Mouse (Mus musculus) hindbrain, embryonic 10.5 days (tissue): ENCODE measurements around the gene Ccl7. TPM values are rescaled to one million over a fixed set of nuclear protein-coding genes. Genes with fewer than 3 reads are reported as not detected.
A peak's percentile ranks its signal among the peaks of the same experiment; 100 is the strongest.

Experiments
- DNase-seq: peaks from one replicate; pipeline ENCODE4 v3.0.0-alpha.2; 2017; ENCODE audit warnings: low spot score
- H3K27ac ChIP-seq: fragments of 300-500 bp; sonication (generic); 2 replicates; pipeline ENCODE4 v1.5.1; 2016; ENCODE audit warnings: mild to moderate bottlenecking, moderate library complexity
- H3K27me3 ChIP-seq: fragments of 300-500 bp; sonication (generic); 2 replicates; pipeline ENCODE4 v1.6.1; 2016; ENCODE audit warnings: mild to moderate bottlenecking; ENCODE audit not compliant: poor library complexity, insufficient read depth, severe bottlenecking
- H3K36me3 ChIP-seq: fragments of 300-500 bp; sonication (generic); 2 replicates; pipeline ENCODE4 v1.6.1; 2016; ENCODE audit warnings: mild to moderate bottlenecking, moderate library complexity
- H3K4me1 ChIP-seq: fragments of 300-500 bp; sonication (generic); replicated peaks from 2 replicates; pipeline ENCODE4 v1.6.1; 2016; ENCODE audit warnings: mild to moderate bottlenecking
- H3K4me3 ChIP-seq: fragments of 300-500 bp; sonication (generic); 2 replicates; pipeline ENCODE4 v1.5.1; 2016; ENCODE audit warnings: mild to moderate bottlenecking, moderate library complexity
- H3K9me3 ChIP-seq: fragments of 300-500 bp; sonication (generic); 2 replicates; pipeline ENCODE4 v1.6.1; 2016; ENCODE audit warnings: mild to moderate bottlenecking, moderate library complexity
- WGBS: fragments of 180-500 bp; shearing (Covaris S2); methylation state at CpG from one replicate; pipeline ENCODE4 v1.1.7; 2016; 5-methylcytosine and 5-hydroxymethylcytosine counted together
- polyA plus RNA-seq: library from polyadenylated mRNA; unstranded; fragments of >200 nt; fragmentation: Nextera tagmentation; extraction: Ambion mirVana; gene quantifications from 2 replicates; pipeline ENCODE4 v1.2.1, GENCODE M21; 2016

Ccl7 gene
- polyA plus RNA-seq, 1 experiment from 2014 or later: not detected

DNA sequence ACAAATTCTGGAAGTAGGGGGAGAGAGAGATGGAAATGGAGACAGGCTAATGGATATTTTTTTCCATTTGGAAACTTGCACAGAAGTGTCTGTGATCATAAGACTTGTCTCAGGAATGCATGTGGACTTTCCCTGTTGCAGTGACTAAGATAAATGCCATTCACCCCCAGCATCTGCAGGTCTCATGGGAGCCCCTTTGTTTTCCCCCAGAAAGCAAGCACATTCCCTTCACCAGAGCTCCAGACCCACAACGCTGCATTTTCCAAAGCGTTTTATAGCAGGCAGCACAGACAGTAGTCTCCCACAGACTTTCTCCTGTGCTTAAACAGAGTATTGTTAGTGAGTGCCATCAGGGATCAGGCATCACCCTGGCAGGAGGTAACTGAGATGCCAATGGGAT, 26.1 kb upstream of the Ccl7 start:
- WGBS: 38% methylated on average over 2 of the region's 2 CpGs
- H3K9me3 ChIP-seq: no peaks in the 10 kb centered on the region
- no peaks in the 10 kb centered on the region for H3K36me3 ChIP-seq
- H3K4me3 ChIP-seq: no peak overlapping the region
- DNase-seq: no peak
- H3K4me1 ChIP-seq: no peaks in the 10 kb centered on the region
- H3K27me3 ChIP-seq: no peaks in the 10 kb centered on the region
- no peak overlapping the region for H3K27ac ChIP-seq

- no peak for DNase-seq
- no peak overlapping the region for H3K27ac ChIP-seq
- no peaks in the 10 kb centered on the region for H3K9me3 ChIP-seq
- H3K36me3 ChIP-seq: no peaks in the 10 kb centered on the region
- no peaks in the 10 kb centered on the region for H3K4me1 ChIP-seq
- H3K27me3 ChIP-seq: no peaks in the 10 kb centered on the region
- no peak overlapping the region for H3K4me3 ChIP-seq
Measured at GRCm38 (mm10) chr11:82019793-82020192, 25.7 kb upstream of the Ccl7 start.

GRCm38 (mm10) chr11:82021406-82021805, 24.1 kb upstream of the Ccl7 start:
- Histone ChIP-seq H3K9me3 (no peaks in the 10 kb centered on the region), H3K36me3 (no peaks in the 10 kb centered on the region), H3K27ac (no peak overlapping the region), H3K27me3 (no peaks in the 10 kb centered on the region), H3K4me1 (no peaks in the 10 kb centered on the region), H3K4me3 (no peak overlapping the region)
- DNase-seq: no peak
- WGBS: 80% methylated on average over 3 of the region's 3 CpGs

DNA sequence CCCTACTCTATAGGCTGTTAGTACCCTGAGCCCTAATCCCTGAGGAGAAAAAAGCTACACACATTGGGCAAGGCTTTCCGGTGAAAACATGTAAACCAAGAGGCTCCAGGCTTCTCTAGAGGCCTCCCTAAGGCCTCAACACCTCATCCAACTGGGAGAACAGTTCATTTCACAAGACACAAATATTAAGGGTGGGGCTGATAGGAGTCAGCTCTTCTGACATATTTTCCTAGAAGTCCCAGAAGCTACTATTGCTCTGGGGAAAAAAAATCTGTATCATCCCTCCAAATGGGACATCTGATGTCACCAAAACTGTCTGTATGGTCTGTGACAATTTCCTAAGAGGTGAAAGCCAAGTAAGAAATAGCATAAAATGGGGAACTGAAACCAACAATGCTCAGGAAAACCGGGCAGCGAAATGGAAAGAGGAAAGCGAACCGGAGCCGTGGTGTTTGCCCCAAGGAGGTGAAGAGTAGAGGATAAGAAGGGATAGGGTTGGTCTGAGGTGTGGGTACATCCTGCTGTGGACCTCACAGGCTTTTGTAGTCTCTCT, 22.9 kb upstream of the Ccl7 start:
- WGBS: 87% methylated on average over 6 of the region's 6 CpGs
- Histone ChIP-seq H3K4me1 (no peaks in the 10 kb centered on the region), H3K27ac (no peak overlapping the region), H3K36me3 (no peaks in the 10 kb centered on the region), H3K27me3 (no peaks in the 10 kb centered on the region), H3K4me3 (no peak overlapping the region), H3K9me3 (no peaks in the 10 kb centered on the region)
- no peak for DNase-seq

DNA sequence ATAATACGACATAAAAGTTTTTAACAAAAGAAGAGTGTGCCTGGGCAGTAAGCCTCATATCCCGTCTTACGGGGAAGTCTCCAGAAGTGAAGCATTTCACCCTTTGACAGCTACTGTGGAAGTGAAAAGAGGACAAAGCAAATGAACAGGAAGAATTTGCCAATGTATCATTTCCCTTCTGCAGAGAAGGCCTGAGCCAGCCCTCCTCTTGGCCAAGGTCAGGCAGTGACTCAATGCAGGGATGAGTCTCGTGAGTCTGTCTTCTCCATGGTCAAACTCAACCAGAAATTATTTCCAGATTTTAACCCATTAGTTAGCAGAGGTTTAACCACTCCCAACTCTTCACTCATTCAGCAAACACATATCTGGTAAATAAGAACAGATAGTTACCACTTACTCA, 21.7 kb upstream of the Ccl7 start:
- Histone ChIP-seq H3K9me3 (no peaks in the 10 kb centered on the region), H3K27me3 (no peaks in the 10 kb centered on the region), H3K4me3 (no peak overlapping the region), H3K4me1 (no peaks in the 10 kb centered on the region), H3K36me3 (no peaks in the 10 kb centered on the region), H3K27ac (no peak overlapping the region)
- DNase-seq: no peak
- WGBS: 85% methylated on average over 4 of the region's 4 CpGs

DNA sequence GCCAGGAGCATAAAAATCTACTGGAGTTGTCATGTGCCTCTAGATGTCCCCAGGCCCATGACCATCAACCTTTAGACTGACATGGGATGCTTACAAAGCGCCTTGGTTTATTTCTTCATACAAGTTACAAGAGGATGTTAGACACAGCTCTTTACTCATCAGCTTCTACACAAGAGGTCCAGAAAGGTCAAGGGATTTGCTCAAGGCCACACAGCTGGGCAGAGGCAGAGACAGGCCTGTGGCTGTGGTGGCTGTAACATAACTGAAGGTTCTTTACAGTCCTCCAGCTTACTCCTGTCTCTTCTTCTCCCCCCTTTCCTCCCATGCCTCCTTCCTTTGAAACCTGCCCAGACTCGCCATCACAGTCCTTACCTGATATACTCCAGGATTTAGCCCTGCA, 15.3 kb upstream of the Ccl7 start:
- peaks cover 6% of the 10 kb centered on the region; the same call in 1 of the 2 replicates for H3K4me1 ChIP-seq
- H3K27me3 ChIP-seq: no peaks in the 10 kb centered on the region
- no peak for DNase-seq
- H3K27ac ChIP-seq: no peak overlapping the region
- no peaks in the 10 kb centered on the region for H3K36me3 ChIP-seq
- no peaks in the 10 kb centered on the region for H3K9me3 ChIP-seq
- H3K4me3 ChIP-seq: no peak overlapping the region
- WGBS: 90% methylated on average over 2 of the region's 2 CpGs

DNA sequence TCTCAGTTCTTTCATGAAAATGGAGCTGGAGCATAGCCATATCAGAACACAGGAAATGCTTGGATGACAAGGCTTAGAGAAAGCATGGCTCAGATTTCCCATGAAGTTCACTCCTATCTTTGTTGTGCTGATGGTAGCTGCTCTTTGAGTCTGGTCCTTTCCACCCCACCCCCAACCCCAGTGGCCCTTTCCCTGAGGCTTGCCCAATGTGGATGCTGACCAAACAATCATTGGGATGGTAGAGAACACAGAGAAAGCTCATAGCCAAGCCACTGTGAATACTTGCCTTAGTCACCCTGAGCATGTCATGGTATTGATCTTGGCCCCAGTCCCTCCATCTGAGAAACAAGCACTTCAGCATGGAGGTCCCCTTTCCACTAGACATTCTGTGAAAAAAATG, 13.4 kb upstream of the Ccl7 start:
- Histone ChIP-seq H3K4me1 (peaks cover 6% of the 10 kb centered on the region; the same call in 1 of the 2 replicates), H3K27me3 (no peaks in the 10 kb centered on the region), H3K4me3 (no peak overlapping the region), H3K27ac (no peak overlapping the region), H3K9me3 (no peaks in the 10 kb centered on the region), H3K36me3 (no peaks in the 10 kb centered on the region)
- DNase-seq: no peak

DNA sequence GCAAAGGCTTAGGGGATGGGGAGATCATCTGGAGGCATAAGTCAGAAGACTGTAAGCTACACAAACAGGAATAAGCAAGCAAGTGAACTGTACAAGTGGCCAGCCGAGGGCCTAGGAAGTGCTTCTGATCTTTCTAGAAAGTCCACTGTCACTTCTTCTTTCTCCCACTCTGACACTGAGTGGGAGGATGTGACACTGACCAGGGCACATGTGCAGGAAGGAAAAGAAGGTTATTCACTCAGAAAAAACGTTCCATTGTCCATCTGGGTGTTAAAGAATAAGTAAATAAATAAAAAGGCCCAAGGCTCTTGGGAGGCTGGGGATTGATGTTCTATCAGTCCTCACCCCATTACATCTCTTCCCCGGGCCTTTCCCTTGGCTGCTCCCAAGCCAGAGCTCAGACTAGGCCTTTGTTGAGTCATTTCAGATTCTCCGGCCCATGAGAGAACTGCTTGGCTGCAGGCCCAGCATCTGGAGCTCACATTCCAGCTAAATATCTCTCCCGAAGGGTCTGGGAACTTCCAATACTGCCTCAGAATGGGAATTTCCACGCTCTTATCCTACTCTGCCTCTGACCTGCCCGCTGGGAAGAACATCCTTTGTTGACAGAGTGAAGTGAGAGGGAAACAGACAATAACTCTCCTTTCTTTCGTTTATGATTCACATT, 12.7 kb upstream of the Ccl7 start:
- peak; percentile 5 for DNase-seq
- Histone ChIP-seq H3K4me1 (peaks cover 6% of the 10 kb centered on the region; the same call in 1 of the 2 replicates), H3K36me3 (no peaks in the 10 kb centered on the region), H3K4me3 (no peak overlapping the region), H3K9me3 (no peaks in the 10 kb centered on the region), H3K27me3 (no peaks in the 10 kb centered on the region), H3K27ac (peak overlapping the region; percentile 50; the same call in 1 of the 2 replicates)
- WGBS: 50% methylated on average over 8 of the region's 8 CpGs

GRCm38 (mm10) chr11:82034446-82034845, 11.1 kb upstream of the Ccl7 start:
- H3K36me3 ChIP-seq: no peaks in the 10 kb centered on the region
- no peaks in the 10 kb centered on the region for H3K9me3 ChIP-seq
- H3K27me3 ChIP-seq: no peaks in the 10 kb centered on the region
- H3K4me1 ChIP-seq: peaks cover 6% of the 10 kb centered on the region; the same call in 1 of the 2 replicates
- no peak overlapping the region for H3K4me3 ChIP-seq
- whole genome bisulfite sequencing: 88% methylated on average over 7 of the region's 7 CpGs
- DNase-seq: no peak
- no peak overlapping the region for H3K27ac ChIP-seq

GRCm38 (mm10) chr11:82035356-82035755, 10.2 kb upstream of the Ccl7 start, which contains the start of gene Ccl2:
Gene Ccl2 (plus strand): TSS chr11:82035571.
- H3K36me3 ChIP-seq: no peaks in the 10 kb centered on the region
- no peak within 1 kb of the TSS for H3K4me3 ChIP-seq
- DNase-seq: no peak
- 49% methylated on average over 5 of the region's 5 CpGs for WGBS
- no peaks in the 10 kb centered on the region for H3K9me3 ChIP-seq
- H3K27ac ChIP-seq: no peak within 1 kb of the TSS
- peaks cover 6% of the 10 kb centered on the region; the same call in 1 of the 2 replicates for H3K4me1 ChIP-seq
- H3K27me3 ChIP-seq: no peaks in the 10 kb centered on the region

- H3K9me3 ChIP-seq: no peaks in the 10 kb centered on the region
- no peaks in the 10 kb centered on the region for H3K36me3 ChIP-seq
- H3K27me3 ChIP-seq: no peaks in the 10 kb centered on the region
- no peak overlapping the region for H3K4me3 ChIP-seq
- no peak for DNase-seq
- WGBS: 89% methylated on average over 2 of the region's 2 CpGs
- H3K27ac ChIP-seq: no peak overlapping the region
- H3K4me1 ChIP-seq: peaks cover 6% of the 10 kb centered on the region; the same call in 1 of the 2 replicates
Measured at GRCm38 (mm10) chr11:82035857-82036256, 9.7 kb upstream of the Ccl7 start.

GRCm38 (mm10) chr11:82038535-82038934, 7.0 kb upstream of the Ccl7 start, which contains the start of gene Gm17268:
Gene Gm17268 (minus strand): TSS chr11:82038562.
- Histone ChIP-seq H3K4me3 (no peak within 1 kb of the TSS), H3K36me3 (no peaks in the 10 kb centered on the region), H3K9me3 (no peaks in the 10 kb centered on the region), H3K4me1 (no peaks in the 10 kb centered on the region; the same call in 1 of the 2 replicates), H3K27me3 (no peaks in the 10 kb centered on the region), H3K27ac (no peak within 1 kb of the TSS)
- 69% methylated on average over 2 of the region's 2 CpGs for WGBS
- DNase-seq: no peak

DNA sequence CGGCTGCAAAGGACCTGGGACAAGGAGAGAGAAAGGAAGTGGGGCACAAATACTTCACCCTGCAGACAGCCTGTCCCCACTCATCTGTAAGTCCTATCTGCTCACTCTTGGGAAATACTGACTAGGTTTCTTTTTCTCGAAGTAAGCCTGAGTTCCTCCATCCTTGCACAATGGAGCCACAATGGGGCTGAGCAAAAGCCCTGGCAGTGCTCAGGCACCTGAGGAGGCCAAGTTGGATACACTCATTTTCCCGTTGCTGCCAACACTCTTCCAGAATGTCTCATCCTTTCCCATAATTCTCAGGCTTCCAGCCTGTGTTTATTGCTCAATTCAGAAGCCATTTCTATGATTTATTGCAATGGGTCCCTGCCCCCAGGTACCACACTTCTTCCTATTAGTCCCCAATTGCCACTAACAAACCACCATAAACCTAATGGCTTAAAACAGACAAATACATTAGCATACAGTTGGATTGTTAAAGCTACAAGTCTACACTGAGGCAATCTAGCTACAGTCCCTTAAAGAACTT, 6.3 kb upstream of the Ccl7 start:
- no peaks in the 10 kb centered on the region for H3K27me3 ChIP-seq
- no peak for DNase-seq
- H3K4me3 ChIP-seq: no peak overlapping the region
- no peaks in the 10 kb centered on the region; the same call in 1 of the 2 replicates for H3K4me1 ChIP-seq
- 81% methylated on average over 3 of the region's 3 CpGs for WGBS
- no peak overlapping the region for H3K27ac ChIP-seq
- no peaks in the 10 kb centered on the region for H3K9me3 ChIP-seq
- H3K36me3 ChIP-seq: no peaks in the 10 kb centered on the region
